Mouse (Mus musculus): ENCODE data around the gene Ovol2. TPM values are rescaled to one million over a fixed set of nuclear protein-coding genes. Genes with fewer than 3 reads are reported as not detected.

The Ovol2 gene
- total RNA-seq, 2 experiments from 2014 or later, result 10.5 to 11.6 TPM

- H3K4me3 ChIP-seq, result no peak overlapping the region
Measured at GRCm38 (mm10) chr2:144308561-144308960, 23.4 kb downstream of the Ovol2 start.

DNA sequence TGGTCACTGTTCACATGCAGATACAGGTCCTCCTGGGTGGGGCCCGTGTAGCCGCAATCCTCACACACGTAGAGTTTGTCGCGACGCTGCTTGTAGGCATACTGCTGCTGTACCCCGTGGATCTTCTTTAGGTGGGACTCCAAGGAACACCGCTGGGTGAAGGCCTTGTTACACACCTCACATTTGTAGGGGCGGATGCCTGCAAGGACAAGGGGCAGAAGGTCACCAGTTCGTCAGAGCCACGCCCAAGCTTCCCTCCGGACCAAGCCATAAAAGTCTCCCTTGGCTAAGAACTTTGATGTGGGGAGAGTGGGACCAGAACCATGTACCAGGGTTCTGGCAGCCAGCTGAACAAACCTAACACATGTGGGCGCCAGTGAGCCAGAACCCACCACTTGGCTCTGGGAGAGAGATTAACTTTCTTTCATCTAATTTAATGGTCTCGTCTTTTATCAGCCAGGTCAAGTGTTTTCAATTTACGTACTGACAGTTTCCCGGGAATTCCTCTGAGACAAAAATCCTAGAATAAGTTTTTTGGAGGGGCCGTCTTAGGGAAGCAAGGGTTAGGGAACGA lies 26.1 kb downstream of the Ovol2 start:
- Histone ChIP-seq H3K27ac (no peak overlapping the region), H3K4me3 (no peak overlapping the region)
- intact Hi-C loops (cut with DNase I), result no loop called here
- TF ChIP-seq CTCF (IDR thresholded peaks at IDR 0.05), result peak; percentile 44
- no peak for DNase-seq (ENCODE audit: extremely low spot score in 1 of 2, low spot score in 2 of 2)

More at GRCm38 (mm10) chr2:144308561-144308960, 23.4 kb downstream of the Ovol2 start:
- no peak for TF ChIP-seq CTCF (IDR thresholded peaks at IDR 0.05)
- no peak for DNase-seq (ENCODE audit: extremely low spot score in 1 of 2, low spot score in 2 of 2)
- intact Hi-C loops (cut with DNase I), result no loop called here
- no peak overlapping the region for H3K27ac ChIP-seq

GRCm38 (mm10) chr2:144301101-144301500 lies 30.8 kb downstream of the Ovol2 start:
- DNase-seq (ENCODE audit: extremely low spot score in 1 of 2, low spot score in 2 of 2), result no peak

DNA sequence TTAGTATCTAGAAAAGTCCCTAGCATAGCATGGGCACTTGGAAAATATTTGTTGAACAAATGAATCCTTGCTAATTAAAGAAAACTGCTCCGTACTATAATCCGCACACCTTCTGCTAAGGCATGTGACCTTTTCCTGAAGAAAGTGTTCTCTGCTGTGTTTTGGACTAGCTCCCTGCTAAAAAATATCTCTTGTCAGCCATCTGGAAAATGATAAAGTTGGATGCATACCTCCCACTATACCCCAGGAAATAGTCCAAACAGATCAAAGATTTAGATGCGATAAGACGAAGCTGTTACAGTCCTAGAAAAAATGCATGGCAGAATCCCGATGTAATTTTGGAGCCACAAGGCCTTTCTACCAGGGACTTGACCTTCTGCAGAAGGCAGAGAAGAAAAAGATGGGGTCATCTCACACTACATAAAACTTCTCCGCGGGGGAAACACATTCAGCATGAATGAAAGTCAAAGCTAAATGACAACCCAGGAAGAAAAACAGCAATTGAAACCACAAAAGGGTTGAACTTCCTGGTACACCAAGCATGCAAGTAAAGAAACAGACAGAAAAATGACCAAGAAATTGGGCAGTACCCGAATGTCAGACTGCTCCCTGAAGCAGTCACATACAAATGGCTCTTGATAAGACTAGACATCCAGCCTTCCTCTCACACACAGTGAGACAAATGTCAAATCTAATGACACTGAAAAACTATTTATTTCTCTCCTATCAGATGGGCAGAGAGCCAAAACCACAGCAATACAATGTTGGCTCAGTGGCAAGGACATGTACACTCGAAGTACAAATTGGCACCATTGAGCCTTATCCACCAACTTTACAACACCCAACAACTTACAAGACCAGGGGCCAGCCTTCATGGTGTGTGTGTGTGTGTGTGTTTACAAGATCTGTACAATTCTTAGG lies 31.9 kb downstream of the Ovol2 start:
- DNase-seq (ENCODE audit: extremely low spot score in 1 of 2, low spot score in 2 of 2), result no peak
- no peak overlapping the region for H3K4me3 ChIP-seq
- no peak for TF ChIP-seq CTCF (IDR thresholded peaks at IDR 0.05)
- H3K27ac ChIP-seq, result peak overlapping the region; percentile 69
- intact Hi-C loops (cut with DNase I), result loop anchor here (2.0 kb wide), 1 partner anchor 69 kb away; the partner anchor contains the start of genes Kat14 and Pet117

More at GRCm38 (mm10) chr2:144301101-144301500, 30.8 kb downstream of the Ovol2 start:
- Histone ChIP-seq H3K27ac (no peak overlapping the region), H3K4me3 (no peak overlapping the region)
- intact Hi-C loops (cut with DNase I), result no loop called here
- no peak for TF ChIP-seq CTCF (IDR thresholded peaks at IDR 0.05)

- no peak for DNase-seq (ENCODE audit: extremely low spot score in 1 of 2, low spot score in 2 of 2)
- Histone ChIP-seq H3K4me3 (no peak overlapping the region), H3K27ac (no peak overlapping the region)
- intact Hi-C loops (cut with DNase I), result no loop called here
- TF ChIP-seq CTCF (IDR thresholded peaks at IDR 0.05), result no peak
Measured at GRCm38 (mm10) chr2:144295145-144295735, 36.7 kb downstream of the Ovol2 start.

GRCm38 (mm10) chr2:144291600-144292305 lies 40.2 kb downstream of the Ovol2 start:
- Histone ChIP-seq H3K27ac (peak overlapping the region; percentile 76), H3K4me3 (no peak overlapping the region)
- peak; percentile 43 to 79 for DNase-seq (ENCODE audit: extremely low spot score in 1 of 2, low spot score in 2 of 2)
- no peak for TF ChIP-seq CTCF (IDR thresholded peaks at IDR 0.05)
- intact Hi-C loops (cut with DNase I), result loop anchor here (1.0 to 5.0 kb wide), 2 partner anchors 151 to 174 kb away; no protein-coding TSS in a partner anchor

DNA sequence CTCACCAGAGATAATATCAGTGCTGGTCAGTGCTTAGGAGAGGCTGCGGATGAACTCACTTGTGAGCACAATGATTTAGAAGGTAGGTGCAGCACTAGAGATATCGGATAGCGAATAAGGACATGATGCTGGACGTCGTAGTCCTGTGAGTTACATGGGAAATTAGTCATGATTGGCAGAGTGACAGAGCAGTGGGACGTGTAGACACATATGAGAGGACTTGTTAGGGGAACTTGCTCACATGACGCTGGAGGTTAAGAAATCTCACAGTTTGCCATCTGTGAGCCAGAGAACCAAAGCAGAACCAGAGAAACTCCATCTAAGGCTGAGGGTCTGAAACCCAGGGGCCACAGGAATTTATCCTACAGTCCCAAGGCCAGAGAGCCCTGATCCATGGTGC lies 41.6 kb downstream of the Ovol2 start:
- H3K27ac ChIP-seq, result no peak overlapping the region
- no peak for DNase-seq (ENCODE audit: extremely low spot score in 1 of 2, low spot score in 2 of 2)
- intact Hi-C loops (cut with DNase I), result loop anchor here (5.0 kb wide), 1 partner anchor 152 kb away; no protein-coding TSS in a partner anchor
- H3K4me3 ChIP-seq, result no peak overlapping the region
- TF ChIP-seq CTCF (IDR thresholded peaks at IDR 0.05), result no peak

DNA sequence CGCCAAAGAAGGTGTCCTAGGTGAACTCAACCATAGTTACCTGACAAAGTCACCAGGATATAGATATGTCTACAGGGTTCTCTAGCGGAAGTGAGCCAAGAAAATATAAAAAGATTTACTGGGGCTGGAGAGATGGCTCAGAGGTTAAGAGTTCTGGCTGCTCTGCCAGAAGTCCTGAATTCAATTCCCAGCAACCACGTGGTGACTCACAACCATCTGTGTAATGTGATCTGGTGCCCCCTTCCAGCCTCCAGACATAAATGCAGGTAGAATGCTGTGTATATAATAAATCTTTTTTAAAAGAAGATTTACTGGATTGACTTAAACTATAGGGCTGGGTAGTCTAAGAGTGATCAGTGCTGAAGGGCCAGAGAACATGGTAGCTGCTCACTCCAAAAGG lies 50.5 kb downstream of the Ovol2 start:
- intact Hi-C loops (cut with DNase I), result loop anchor here (10.0 kb wide), 1 partner anchor 417 kb away; the partner anchor contains the start of gene Bfsp1
- no peak overlapping the region for H3K27ac ChIP-seq
- DNase-seq (ENCODE audit: extremely low spot score in 1 of 2, low spot score in 2 of 2), result no peak
- no peak for TF ChIP-seq CTCF (IDR thresholded peaks at IDR 0.05)
- H3K4me3 ChIP-seq, result no peak overlapping the region

- no peak for DNase-seq (ENCODE audit: extremely low spot score in 1 of 2, low spot score in 2 of 2)
- intact Hi-C loops (cut with DNase I), result loop anchor here (10.0 kb wide), 1 partner anchor 416 kb away; the partner anchor contains the start of gene Bfsp1
- Histone ChIP-seq H3K4me3 (no peak overlapping the region), H3K27ac (no peak overlapping the region)
- no peak for TF ChIP-seq CTCF (IDR thresholded peaks at IDR 0.05)
Measured at GRCm38 (mm10) chr2:144280568-144280967, 51.4 kb downstream of the Ovol2 start.

- H3K4me3 ChIP-seq, result no peak overlapping the region
- intact Hi-C loops (cut with DNase I), result loop anchor here (10.0 kb wide), 1 partner anchor 415 kb away; the partner anchor contains the start of gene Bfsp1
- H3K27ac ChIP-seq, result no peak overlapping the region
- no peak for TF ChIP-seq CTCF (IDR thresholded peaks at IDR 0.05)
- DNase-seq (ENCODE audit: extremely low spot score in 1 of 2, low spot score in 2 of 2), result no peak
Measured at GRCm38 (mm10) chr2:144279742-144280141, 52.2 kb downstream of the Ovol2 start.

DNA sequence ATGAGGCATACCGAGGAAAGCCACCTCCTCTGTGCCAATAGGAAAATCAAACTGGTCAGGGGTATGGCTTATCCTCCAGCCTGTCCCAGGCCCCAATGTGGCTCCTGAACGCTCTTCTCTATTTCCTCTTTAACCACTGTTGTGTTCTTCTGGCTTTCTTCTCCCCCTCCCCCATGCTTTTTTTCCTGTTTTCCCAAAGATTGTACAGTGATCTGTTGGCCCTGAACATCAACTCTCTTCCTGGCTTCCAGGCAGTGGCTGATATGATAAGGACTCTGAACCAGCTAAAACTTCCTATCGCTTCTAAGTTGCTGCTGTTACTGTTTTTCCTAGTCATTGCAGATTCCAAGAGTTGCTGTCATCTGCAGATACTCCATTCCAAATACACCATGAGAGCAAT lies 55.1 kb downstream of the Ovol2 start:
- DNase-seq (ENCODE audit: extremely low spot score in 1 of 2, low spot score in 2 of 2), result no peak
- Histone ChIP-seq H3K27ac (no peak overlapping the region), H3K4me3 (no peak overlapping the region)
- intact Hi-C loops (cut with DNase I), result no loop called here
- TF ChIP-seq CTCF (IDR thresholded peaks at IDR 0.05), result no peak

All from left cerebral cortex, adult 2 months (tissue).